Mouse (Mus musculus) intestine, embryonic 15.5 days (tissue): ENCODE measurements around the gene Foxd4. TPM values are rescaled to one million over a fixed set of nuclear protein-coding genes. Genes with fewer than 3 reads are reported as not detected.
A peak's percentile ranks its signal among the peaks of the same experiment; 100 is the strongest.

Source experiments
- ATAC-seq: fragments of 200-750 bp; cut with Nextera tagmentation; 2 replicates; pipeline ENCODE4 v1.8.0; 2017; ENCODE audit warnings: moderate TSS enrichment, moderate library complexity
- H3K27ac ChIP-seq: fragments of 300-500 bp; sonication (generic); 2 replicates; pipeline ENCODE4 v1.5.1; 2015; ENCODE audit warnings: mild to moderate bottlenecking, inconsistent platforms
- H3K27me3 ChIP-seq: fragments of 300-500 bp; sonication (generic); replicated peaks from 2 replicates; pipeline ENCODE4 v1.6.1; 2015; ENCODE audit warnings: inconsistent platforms
- H3K36me3 ChIP-seq: fragments of 300-500 bp; sonication (generic); 2 replicates; pipeline ENCODE4 v1.6.1; 2015; ENCODE audit warnings: inconsistent platforms
- H3K4me1 ChIP-seq: fragments of 300-500 bp; sonication (generic); replicated peaks from 2 replicates; pipeline ENCODE4 v1.6.1; 2015; ENCODE audit warnings: inconsistent platforms
- H3K4me2 ChIP-seq: fragments of 300-500 bp; sonication (generic); replicated peaks from 2 replicates; pipeline ENCODE4 v1.6.1; 2015; ENCODE audit warnings: mild to moderate bottlenecking, inconsistent platforms
- H3K4me3 ChIP-seq: fragments of 300-500 bp; sonication (generic); replicated peaks from 2 replicates; pipeline ENCODE4 v1.5.1; 2015; ENCODE audit warnings: inconsistent platforms
- H3K9ac ChIP-seq: fragments of 300-500 bp; sonication (generic); 2 replicates; pipeline ENCODE4 v1.6.1; 2015; ENCODE audit warnings: inconsistent platforms
- H3K9me3 ChIP-seq: fragments of 300-500 bp; sonication (generic); 2 replicates; pipeline ENCODE4 v1.6.1; 2016; ENCODE audit warnings: inconsistent platforms
- WGBS: fragments of 180-500 bp; shearing (Covaris S2); methylation state at CpG from one replicate; pipeline ENCODE4 v1.1.7; 2015; 5-methylcytosine and 5-hydroxymethylcytosine counted together
- polyA plus RNA-seq: library from polyadenylated mRNA; unstranded; fragments of >200 nt; fragmentation: Nextera tagmentation; extraction: Ambion mirVana; gene quantifications from 2 replicates; pipeline ENCODE4 v1.2.1, GENCODE M21; 2015

The Foxd4 gene
- polyA plus RNA-seq, 1 experiment from 2014 or later: not detected

DNA sequence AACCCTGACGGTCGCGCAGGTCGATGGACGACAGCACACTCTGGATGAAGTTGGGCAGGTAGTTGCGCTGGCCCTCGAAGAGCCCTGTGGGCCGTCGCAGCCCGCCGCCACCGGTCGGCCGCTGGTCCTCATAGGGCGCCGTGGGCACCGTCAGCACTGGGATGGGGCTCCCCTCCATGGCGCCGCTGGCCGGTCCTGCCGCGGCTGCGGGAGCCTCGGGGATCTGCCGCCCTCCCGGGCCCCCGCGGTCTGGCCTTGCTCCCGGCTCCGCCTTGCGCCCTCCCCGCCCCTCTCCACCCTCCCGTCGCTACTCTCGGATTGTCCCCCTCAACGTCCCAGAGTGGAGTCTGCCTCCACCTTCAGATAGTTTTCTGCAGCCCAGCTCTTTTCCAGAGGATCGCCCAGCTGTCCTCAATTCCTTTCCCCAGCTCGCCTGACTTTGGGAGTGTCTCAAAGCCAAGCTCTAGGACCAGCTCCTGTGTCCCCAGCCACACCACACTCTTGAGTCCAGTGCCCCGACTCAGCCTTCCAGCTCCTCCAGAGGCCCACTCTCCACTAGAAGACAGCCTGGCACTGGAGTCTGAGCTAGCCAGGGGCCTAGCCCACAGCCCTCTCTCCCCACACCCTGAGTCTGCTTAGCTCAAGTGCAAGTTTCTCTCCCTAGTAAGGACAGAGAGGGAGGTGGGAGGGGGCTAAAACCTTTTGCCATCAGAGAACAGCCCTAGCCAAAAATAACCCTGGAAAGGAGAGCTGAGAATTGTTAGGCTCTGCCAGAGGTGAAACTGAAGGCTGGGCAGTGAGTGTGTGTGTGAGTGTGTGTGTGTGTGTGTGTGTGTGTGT, 39.2 kb downstream of the Foxd4 start, which contains the start of gene Pgm5:
Gene Pgm5 (minus strand): TSS at position 244 of the 840 bp plus-strand sequence.
- ATAC-seq: peak; percentile 91
- Histone ChIP-seq H3K4me1 (0 out of 2 replicates have a peak, but pooled peaks cover 8% of the 10 kb centered on the region), H3K36me3 (no peaks in the 10 kb centered on the region), H3K9me3 (no peaks in the 10 kb centered on the region), H3K9ac (peak within 1 kb of the TSS; percentile 67), H3K27me3 (no peaks in the 10 kb centered on the region), H3K4me3 (peak within 1 kb of the TSS; percentile 63), H3K4me2 (peak within 1 kb of the TSS; percentile 82), H3K27ac (peak within 1 kb of the TSS; percentile 68)
- WGBS: 1% methylated on average over 37 of the region's 39 CpGs

DNA sequence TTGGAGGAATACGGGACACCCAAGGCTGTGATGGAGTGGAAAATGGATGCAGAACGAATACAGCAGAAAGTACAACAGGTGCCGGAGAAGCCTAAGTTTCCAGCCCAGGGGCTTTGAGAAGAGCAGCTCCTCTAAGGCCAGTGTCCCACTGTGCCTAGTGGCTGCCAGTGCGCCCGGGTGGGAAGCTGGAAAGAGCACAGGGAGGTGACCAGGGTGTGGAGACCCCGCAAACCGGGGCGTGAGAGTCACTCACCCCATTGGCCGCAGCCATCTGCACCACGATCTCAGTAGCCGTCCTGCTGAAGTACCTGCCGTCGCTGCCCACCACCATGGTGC, 39.8 kb downstream of the Foxd4 start:
- 0 out of 2 replicates have a peak, but pooled peaks cover 8% of the 10 kb centered on the region for H3K4me1 ChIP-seq
- H3K27me3 ChIP-seq: no peaks in the 10 kb centered on the region
- ATAC-seq: peak; percentile 42
- peak overlapping the region; percentile 82 for H3K4me2 ChIP-seq
- H3K36me3 ChIP-seq: no peaks in the 10 kb centered on the region
- peak overlapping the region; percentile 67 for H3K9ac ChIP-seq
- peak overlapping the region; percentile 68 for H3K27ac ChIP-seq
- 10% methylated on average over 13 of the region's 13 CpGs for WGBS
- no peaks in the 10 kb centered on the region for H3K9me3 ChIP-seq
- H3K4me3 ChIP-seq: peak overlapping the region; percentile 63

- Histone ChIP-seq H3K36me3 (no peaks in the 10 kb centered on the region), H3K27ac (peak overlapping the region; percentile 67), H3K4me3 (no peak overlapping the region), H3K9ac (no peak overlapping the region), H3K9me3 (no peaks in the 10 kb centered on the region), H3K4me1 (peaks cover 24% of the 10 kb centered on the region), H3K27me3 (no peaks in the 10 kb centered on the region), H3K4me2 (peak overlapping the region; percentile 45)
- 0 out of 2 replicates have a peak, but pooled peaks have one; percentile 47 for ATAC-seq
- WGBS: 48% methylated on average over 21 of the region's 21 CpGs
Observed at GRCm38 (mm10) chr19:24851456-24852315, 49.3 kb downstream of the Foxd4 start.

Other genes starting within 250 kb of the Foxd4 start
- 4.8 and 5.4 TPM in 2 replicates for gene Tmem252, start 227.2 kb downstream of the Foxd4 start, polyA plus RNA-seq
- 6.1 and 7.3 TPM in 2 replicates for gene Pgm5, start 39.3 kb downstream of the Foxd4 start, polyA plus RNA-seq
- gene Gm10053, start 25.5 kb downstream of the Foxd4 start, polyA plus RNA-seq: 341 and 347 TPM in 2 replicates
- gene Cbwd1, start 60.4 kb upstream of the Foxd4 start, polyA plus RNA-seq: 16.2 and 18.8 TPM in 2 replicates
- 5.0 TPM in 2 replicates for gene Dock8, start 98.3 kb upstream of the Foxd4 start, polyA plus RNA-seq